Mouse (Mus musculus) stomach, postnatal 0 days (tissue): ENCODE data around the gene Rcor1. TPM values are rescaled to one million over a fixed set of nuclear protein-coding genes. Genes with fewer than 3 reads are reported as not detected.

Experiments used
- ATAC-seq: fragments of 200-750 bp; cut with Nextera tagmentation; 2 replicates; pipeline ENCODE4 v1.8.0; 2017; ENCODE audit not compliant: low FRiP score, low TSS enrichment
- DNase-seq: peaks from one replicate; pipeline ENCODE4 v3.0.0-alpha.2; 2016; ENCODE audit warnings: low spot score
- H3K27ac ChIP-seq: fragments of 300-500 bp; sonication (generic); replicated peaks from 2 replicates; pipeline ENCODE4 v1.5.1; 2014; ENCODE audit warnings: mild to moderate bottlenecking, control low read depth
- H3K27me3 ChIP-seq: fragments of 300-500 bp; sonication (generic); 2 replicates; pipeline ENCODE4 v1.6.1; 2014; ENCODE audit warnings: low read length; ENCODE audit not compliant: control insufficient read depth, insufficient read depth
- H3K36me3 ChIP-seq: fragments of 300-500 bp; sonication (generic); 2 replicates; pipeline ENCODE4 v1.6.1; 2014; ENCODE audit warnings: low read length, mixed read lengths; ENCODE audit not compliant: control insufficient read depth, insufficient read depth
- H3K4me1 ChIP-seq: fragments of 300-500 bp; sonication (generic); replicated peaks from 2 replicates; pipeline ENCODE4 v1.6.1; 2014; ENCODE audit warnings: antibody characterized with exemption; ENCODE audit not compliant: control insufficient read depth, insufficient read depth
- H3K4me2 ChIP-seq: fragments of 300-500 bp; sonication (generic); replicated peaks from 2 replicates; pipeline ENCODE4 v1.6.1; 2014; ENCODE audit warnings: low read depth, mild to moderate bottlenecking, control low read depth, moderate library complexity
- H3K4me3 ChIP-seq: fragments of 300-500 bp; sonication (generic); 2 replicates; pipeline ENCODE4 v1.5.1; 2014; ENCODE audit warnings: low read depth, low read length, control low read depth
- H3K9ac ChIP-seq: fragments of 300-500 bp; sonication (generic); 2 replicates; pipeline ENCODE4 v1.6.1; 2014; ENCODE audit warnings: mild to moderate bottlenecking, low read length, control low read depth, mixed read lengths
- H3K9me3 ChIP-seq: fragments of 300-500 bp; sonication (generic); 2 replicates; pipeline ENCODE4 v1.6.1; 2016; ENCODE audit warnings: low read length; ENCODE audit not compliant: control insufficient read depth
- CTCF ChIP-seq: IDR thresholded peaks from 2 replicates; pipeline ENCODE4 v1.5.1; 2016; ENCODE audit warnings: antibody characterized with exemption, low read depth, mild to moderate bottlenecking, moderate library complexity
- EP300 ChIP-seq: optimal IDR thresholded peaks from 2 replicates; pipeline ENCODE3; 2016; ENCODE audit warnings: antibody characterized with exemption
- WGBS: fragments of 180-500 bp; shearing (Covaris S2); extraction: QIAGEN DNeasy Blood & Tissue Kit; methylation state at CpG from one replicate; pipeline ENCODE4 v1.1.7; 2014; 5-methylcytosine and 5-hydroxymethylcytosine counted together
- polyA plus RNA-seq: library from polyadenylated mRNA; unstranded; fragments of >200 nt; fragmentation: Nextera tagmentation; extraction: Ambion mirVana; gene quantifications from 2 replicates; pipeline ENCODE4 v1.2.1, GENCODE M21; 2015

The Rcor1 gene
- polyA plus RNA-seq, 1 experiment from 2014 or later = 7.9 TPM

GRCm38 (mm10) chr12:111046866-111047265 lies 7.7 kb downstream of the Rcor1 start:
- DNase-seq (no peak), ATAC-seq (no peak)
- Histone ChIP-seq H3K9ac (no peak overlapping the region), H3K36me3 (no peaks in the 10 kb centered on the region; the same call in 1 of the 2 replicates), H3K4me2 (no peak overlapping the region), H3K27ac (no peak overlapping the region), H3K4me1 (no peaks in the 10 kb centered on the region), H3K9me3 (no peaks in the 10 kb centered on the region), H3K27me3 (no peaks in the 10 kb centered on the region), H3K4me3 (no peak overlapping the region)
- 78% methylated on average over 1 of the region's 1 CpGs for WGBS
- no peak for TF ChIP-seq EP300
- TF ChIP-seq CTCF = no peak

DNA sequence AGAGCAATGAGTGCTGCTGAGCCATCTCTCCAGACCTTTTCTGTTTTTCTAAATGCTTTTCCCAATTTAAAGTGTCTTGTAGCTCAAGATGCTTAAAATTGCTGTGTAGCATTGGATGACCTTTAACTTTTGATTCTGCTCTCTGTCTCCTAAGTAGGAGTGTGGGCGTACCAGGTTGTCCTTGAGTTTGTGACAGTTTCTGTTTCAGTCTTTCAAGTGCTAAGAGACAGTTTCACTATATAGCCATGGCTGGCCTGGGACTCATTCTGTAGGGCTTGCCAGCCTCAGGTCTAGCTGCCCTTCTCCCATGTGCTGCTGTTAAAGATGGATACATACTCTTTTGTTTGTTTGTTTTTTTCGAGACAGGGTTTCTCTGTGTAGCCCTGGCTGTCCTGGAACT lies 9.1 kb downstream of the Rcor1 start:
- no peak for ATAC-seq
- H3K9me3 ChIP-seq = no peaks in the 10 kb centered on the region
- no peak for TF ChIP-seq CTCF
- TF ChIP-seq EP300 = no peak

GRCm38 (mm10) chr12:111050256-111050655 lies 11.1 kb downstream of the Rcor1 start:
- Histone ChIP-seq H3K9me3 (no peaks in the 10 kb centered on the region), H3K4me3 (no peak overlapping the region), H3K36me3 (no peaks in the 10 kb centered on the region; the same call in 1 of the 2 replicates), H3K4me1 (no peaks in the 10 kb centered on the region), H3K9ac (no peak overlapping the region), H3K27me3 (no peaks in the 10 kb centered on the region), H3K27ac (no peak overlapping the region), H3K4me2 (no peak overlapping the region)
- no peak for DNase-seq
- WGBS = 80% methylated on average over 2 of the region's 2 CpGs
- TF ChIP-seq CTCF (no peak), EP300 (no peak)
- ATAC-seq = no peak

More for the DNA sequence above, 9.1 kb downstream of the Rcor1 start:
- DNase-seq = no peak
- Histone ChIP-seq H3K9ac (no peak overlapping the region), H3K4me3 (no peak overlapping the region), H3K4me1 (no peaks in the 10 kb centered on the region), H3K27ac (no peak overlapping the region), H3K27me3 (no peaks in the 10 kb centered on the region), H3K36me3 (no peaks in the 10 kb centered on the region; the same call in 1 of the 2 replicates), H3K4me2 (no peak overlapping the region)
- WGBS = 93% methylated on average over 2 of the region's 2 CpGs

DNA sequence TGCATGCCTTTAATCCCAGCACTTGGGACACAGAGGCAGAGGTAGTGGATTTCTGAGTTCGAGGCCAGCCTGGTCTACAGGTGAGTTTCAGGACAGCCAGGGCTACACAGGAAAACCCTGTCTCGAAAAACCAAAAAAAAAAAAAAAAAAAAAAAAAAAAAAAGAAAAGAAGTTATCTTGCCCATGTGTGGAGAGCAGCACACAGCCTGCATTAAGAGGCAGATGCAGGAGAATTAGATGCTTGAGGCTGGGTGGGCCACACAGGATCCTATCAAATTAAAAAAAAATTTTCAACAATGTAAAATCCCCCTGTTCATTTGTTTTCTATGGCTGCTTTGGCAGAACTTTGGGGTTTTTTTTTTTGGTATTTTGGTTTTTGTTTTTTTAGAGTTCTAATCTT lies 24.2 kb downstream of the Rcor1 start:
- H3K4me2 ChIP-seq = no peak overlapping the region
- TF ChIP-seq EP300 = no peak
- no peak for TF ChIP-seq CTCF
- H3K27ac ChIP-seq = no peak overlapping the region
- no peak overlapping the region for H3K9ac ChIP-seq
- H3K4me1 ChIP-seq = no peaks in the 10 kb centered on the region
- H3K4me3 ChIP-seq = no peak overlapping the region
- DNase-seq = no peak
- H3K27me3 ChIP-seq = no peaks in the 10 kb centered on the region
- no peaks in the 10 kb centered on the region for H3K36me3 ChIP-seq
- WGBS = 87% methylated on average over 2 of the region's 2 CpGs
- no peak for ATAC-seq
- H3K9me3 ChIP-seq = no peaks in the 10 kb centered on the region

GRCm38 (mm10) chr12:111064220-111064619 lies 25.1 kb downstream of the Rcor1 start:
- H3K27me3 ChIP-seq = no peaks in the 10 kb centered on the region
- no peak overlapping the region for H3K4me3 ChIP-seq
- TF ChIP-seq EP300 (no peak), CTCF (no peak)
- H3K4me2 ChIP-seq = no peak overlapping the region
- H3K9me3 ChIP-seq = no peaks in the 10 kb centered on the region
- 73% methylated on average over 3 of the region's 3 CpGs for WGBS
- no peak overlapping the region for H3K9ac ChIP-seq
- ATAC-seq = no peak
- no peaks in the 10 kb centered on the region for H3K4me1 ChIP-seq
- no peaks in the 10 kb centered on the region for H3K36me3 ChIP-seq
- no peak overlapping the region for H3K27ac ChIP-seq
- no peak for DNase-seq

- WGBS = 88% methylated on average over 5 of the region's 5 CpGs
- Histone ChIP-seq H3K27me3 (no peaks in the 10 kb centered on the region), H3K4me1 (no peaks in the 10 kb centered on the region), H3K4me2 (no peak overlapping the region), H3K4me3 (no peak overlapping the region), H3K9ac (no peak overlapping the region), H3K36me3 (no peaks in the 10 kb centered on the region), H3K9me3 (no peaks in the 10 kb centered on the region), H3K27ac (no peak overlapping the region)
- ATAC-seq (no peak), DNase-seq (no peak)
- no peak for TF ChIP-seq EP300
- no peak for TF ChIP-seq CTCF
Observed at GRCm38 (mm10) chr12:111065330-111065729, 26.2 kb downstream of the Rcor1 start.
